Mouse (Mus musculus): ENCODE measurements at regions not wholly inside any gene's neighbourhood (a gene's known extent, or its start where the extent isn't known, plus 50 kb on each side); places are given as distances from the start of the nearest gene placed in this dataset.

DNA sequence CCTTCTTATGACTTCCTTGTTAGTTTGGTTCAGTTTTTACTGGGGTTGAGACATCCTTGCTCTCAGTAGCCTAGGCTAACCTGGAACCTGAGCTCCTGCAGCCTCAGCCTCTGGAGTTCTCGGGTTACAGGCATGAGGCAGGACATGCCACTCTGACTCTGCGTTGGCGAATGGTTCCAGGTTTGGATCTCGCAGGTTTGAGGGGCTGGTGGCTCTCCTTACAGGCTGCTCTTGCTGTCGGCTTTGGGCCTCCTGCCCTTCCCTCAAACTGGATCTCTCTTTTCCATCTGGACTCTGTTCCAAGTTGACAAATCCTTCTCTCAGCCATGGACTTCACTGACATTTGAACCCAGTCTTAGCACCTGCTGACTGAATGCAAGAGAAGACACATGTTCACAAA is 325.4 kb downstream of the Zfp706 start:
- no peak for DNase-seq (ENCODE audit: extremely low spot score in 1 of 2, low spot score in 2 of 2)
- intact Hi-C loops (cut with DNase I), result no loop called here

DNA sequence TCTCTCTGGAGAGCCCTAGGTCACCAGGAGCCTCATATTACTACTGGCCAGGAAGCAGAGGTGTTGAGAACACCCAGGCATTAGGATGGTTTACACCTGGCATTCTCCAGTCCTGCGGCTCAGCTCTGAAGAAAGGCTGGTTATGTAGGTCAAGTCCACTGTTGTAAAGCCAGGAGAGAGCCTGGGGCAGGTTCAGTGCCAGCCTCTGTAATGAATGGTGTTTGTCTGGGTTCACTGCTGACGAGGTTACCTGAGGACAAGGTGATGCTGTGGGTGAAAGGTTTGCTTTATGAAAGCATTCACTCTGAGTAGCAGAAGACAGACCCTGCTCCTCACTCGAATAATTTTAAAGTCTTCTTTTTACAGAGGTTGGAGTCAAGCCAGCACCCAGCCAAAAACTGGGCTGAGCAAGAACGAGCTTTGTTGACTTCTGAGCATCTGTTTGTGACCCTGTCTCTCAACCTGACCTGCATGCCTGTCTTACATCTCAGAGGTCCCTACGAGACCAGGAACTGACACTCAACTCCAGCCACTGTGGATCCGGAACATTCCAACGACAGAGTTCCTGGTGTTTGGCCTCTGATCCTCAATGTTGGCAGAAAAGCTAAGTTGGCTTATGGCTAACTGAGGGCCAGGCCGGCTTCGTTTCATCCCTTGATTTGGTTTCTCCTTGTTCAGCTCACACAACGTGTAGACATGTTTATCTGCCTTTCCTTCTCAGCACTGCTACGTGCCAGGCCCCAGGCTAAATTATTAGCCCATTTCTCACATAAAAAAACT is 327.0 kb downstream of the Zfp706 start:
- no peak for DNase-seq (ENCODE audit: extremely low spot score in 1 of 2, low spot score in 2 of 2)
- intact Hi-C loops (cut with DNase I), result no loop called here

DNA sequence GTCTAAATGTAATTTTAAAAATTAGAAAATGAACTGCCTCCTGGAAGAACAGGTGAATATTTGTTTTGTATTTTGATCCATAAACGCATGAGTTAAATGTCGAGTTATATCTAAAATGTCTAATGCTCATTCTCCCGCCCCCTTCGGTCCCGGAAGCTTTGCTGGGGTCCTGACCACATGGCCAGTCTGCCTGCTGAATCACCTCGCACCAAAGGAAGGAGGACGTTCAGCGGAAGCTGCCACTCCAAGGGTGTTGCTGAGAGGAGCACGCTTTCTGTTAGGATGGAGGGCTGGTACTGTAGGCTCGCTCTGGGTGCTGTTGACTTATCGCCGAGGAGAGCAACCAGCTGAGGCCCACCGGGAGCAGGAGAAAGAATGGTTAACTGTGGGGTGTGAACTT is 328.0 kb downstream of the Zfp706 start:
- intact Hi-C loops (cut with DNase I), result no loop called here

DNA sequence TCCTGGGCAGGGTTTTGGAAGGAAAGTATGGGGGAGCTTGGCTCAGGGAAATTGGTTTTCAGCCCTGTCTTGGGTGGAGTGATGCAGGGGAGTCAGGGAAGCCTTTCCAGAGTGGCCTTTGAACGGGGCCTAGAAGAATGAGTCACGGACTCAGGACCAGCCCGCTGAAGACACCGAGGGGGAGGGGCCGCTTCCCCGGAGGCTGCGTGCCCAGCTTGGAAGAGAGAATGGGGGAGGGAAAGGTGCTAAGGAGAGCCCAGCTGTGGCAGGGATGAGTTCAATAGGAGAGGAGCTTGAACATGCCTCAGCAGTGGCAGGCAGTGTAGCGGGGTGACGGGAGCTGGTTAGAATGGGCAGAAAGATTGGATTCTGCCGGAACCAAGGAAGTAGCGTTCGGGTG is 337.8 kb downstream of the Zfp706 start:
- no peak for DNase-seq (ENCODE audit: extremely low spot score in 1 of 2, low spot score in 2 of 2)
- intact Hi-C loops (cut with DNase I), result no loop called here

More for the DNA sequence above, 328.0 kb downstream of the Zfp706 start:
- no peak for DNase-seq (ENCODE audit: extremely low spot score in 1 of 2, low spot score in 2 of 2)

DNA sequence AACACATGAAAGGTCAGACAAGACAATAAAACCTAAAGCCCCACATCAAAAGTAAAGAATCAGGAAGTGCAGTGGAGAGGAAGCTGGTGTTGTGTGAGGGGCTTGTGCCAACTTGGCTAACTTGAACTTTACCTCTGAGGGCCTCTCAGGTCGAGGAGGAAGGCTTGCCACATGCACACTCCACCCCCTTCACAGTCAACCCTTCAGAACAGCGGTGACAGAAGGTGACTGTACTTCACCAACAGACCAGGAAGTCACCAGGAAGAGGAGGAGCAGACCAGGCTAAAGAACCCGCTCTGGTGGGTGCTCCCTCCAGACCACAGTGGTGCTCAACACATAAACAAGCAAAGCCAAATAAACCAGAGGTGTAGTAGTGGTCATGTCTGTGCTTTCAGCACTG is 341.0 kb downstream of the Zfp706 start:
- intact Hi-C loops (cut with DNase I), result no loop called here

DNA sequence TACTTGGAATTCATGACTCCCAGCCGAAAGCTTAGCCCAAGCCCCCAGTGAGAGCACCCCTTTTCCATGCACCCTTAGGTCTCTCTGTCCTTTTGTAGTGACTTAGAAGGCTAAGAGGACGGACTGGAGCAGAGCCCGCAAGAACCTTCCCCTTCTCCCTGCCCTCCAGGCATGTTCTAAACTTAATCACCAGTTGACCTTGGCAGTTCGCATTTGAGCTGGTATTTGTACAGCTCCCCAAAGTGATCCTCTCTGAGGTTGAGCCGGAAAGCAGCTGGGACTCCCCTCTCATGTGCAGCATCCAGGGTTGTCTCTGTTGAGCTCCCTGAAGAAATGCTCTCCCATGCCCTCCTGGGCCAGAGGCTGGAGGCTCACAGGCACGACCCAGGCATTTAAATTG is 343.2 kb downstream of the Zfp706 start:
- intact Hi-C loops (cut with DNase I), result no loop called here
- no peak for DNase-seq (ENCODE audit: extremely low spot score in 1 of 2, low spot score in 2 of 2)

More for the DNA sequence above, 341.0 kb downstream of the Zfp706 start:
- no peak for DNase-seq (ENCODE audit: extremely low spot score in 1 of 2, low spot score in 2 of 2)

DNA sequence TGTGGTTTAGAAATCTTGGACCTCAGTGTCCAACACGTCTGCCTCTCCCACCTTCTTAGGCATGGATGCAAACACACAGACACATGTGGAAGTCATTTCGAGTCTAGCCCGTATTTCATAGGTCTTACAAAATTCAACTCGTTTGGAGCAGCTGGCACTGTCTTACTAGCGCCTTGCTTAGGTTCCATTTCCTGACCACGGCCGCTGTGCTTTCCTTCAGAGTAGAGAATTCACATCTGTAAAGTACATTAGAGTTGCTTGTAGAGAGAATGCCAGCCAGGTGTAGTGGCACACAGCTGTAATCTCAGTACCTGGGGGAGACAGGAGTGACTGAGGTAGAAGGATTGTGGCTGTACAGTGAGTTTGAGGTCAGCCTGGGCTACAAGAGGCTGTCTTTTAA is 346.6 kb downstream of the Zfp706 start:
- intact Hi-C loops (cut with DNase I), result no loop called here
- no peak for DNase-seq (ENCODE audit: extremely low spot score in 1 of 2, low spot score in 2 of 2)
